Comparison of ENCODE assay signal across 8 mouse cellular contexts in genomic region chr2:59612733-59613473, GRCm38 (mm10). TPM values are rescaled to one million over a fixed set of nuclear protein-coding genes. Genes with fewer than 3 reads are reported as not detected.
DNase-seq lines count a peak whose midpoint lies in the region; ATAC-seq and TF ChIP-seq lines count a peak whose summit lies in the region.

No protein-coding gene starts in this region.

- TF ChIP-seq POLR2A in small intestine, adult 2 months (IDR thresholded peaks at IDR 0.05; ENCODE audit: low read depth, low read length) = no peak

- no peaks in the 10 kb centered on the region for H3K36me3 ChIP-seq in ES-E14 (ENCODE audit: control insufficient read depth, insufficient read depth, low read length, poor library complexity, severe bottlenecking)
- H3K36me3 ChIP-seq in heart, embryonic 15.5 days = no peaks in the 10 kb centered on the region
- H3K36me3 ChIP-seq in kidney, postnatal 0 days (ENCODE audit: insufficient read depth, low read length) = no peaks in the 10 kb centered on the region
- H3K36me3 ChIP-seq in small intestine, adult 2 months (ENCODE audit: control insufficient read depth, insufficient read depth, low read length) = no peaks in the 10 kb centered on the region

- ATAC-seq in heart, embryonic 15.5 days (replicated peaks; ENCODE audit: insufficient number of reproducible peaks, insufficient read depth, low FRiP score, low read depth) = no peak
- peak; percentile 37 for ATAC-seq in kidney, postnatal 0 days (replicated peaks; ENCODE audit: low FRiP score, low read depth)

- H3K4me3 ChIP-seq in ES-E14 (ENCODE audit: insufficient read depth in 1 of 2, low read depth in 1 of 2, low read length in 2 of 2, poor library complexity in 1 of 2, severe bottlenecking in 1 of 2) = peak overlapping the region; percentile 93
- peak overlapping the region; percentile 87 for H3K4me3 ChIP-seq in heart, embryonic 15.5 days
- H3K4me3 ChIP-seq in kidney, postnatal 0 days (replicated peaks; ENCODE audit: low read depth, low read length) = peak overlapping the region; percentile 98
- peak overlapping the region; percentile 99 for H3K4me3 ChIP-seq in small intestine, adult 2 months (ENCODE audit: low read depth, low read length)

- WGBS in heart, embryonic 15.5 days = under 1% methylated on average over 33 of the region's 33 CpGs
- WGBS in kidney, postnatal 0 days = under 1% methylated on average over 33 of the region's 33 CpGs
- under 1% methylated on average over 33 of the region's 33 CpGs for WGBS in small intestine, adult 2 months

- H3K4me1 ChIP-seq in ES-E14 (ENCODE audit: control insufficient read depth in 2 of 2, insufficient read depth in 2 of 2, low read length in 2 of 2, poor library complexity in 1 of 2) = peaks cover 9 to 15% of the 10 kb centered on the region in 2 experiments
- H3K4me1 ChIP-seq in heart, embryonic 15.5 days (replicated peaks) = peaks cover 59% of the 10 kb centered on the region
- peaks cover 27% of the 10 kb centered on the region for H3K4me1 ChIP-seq in kidney, postnatal 0 days (replicated peaks; ENCODE audit: insufficient read depth, low read length)
- H3K4me1 ChIP-seq in small intestine, adult 2 months (ENCODE audit: control insufficient read depth, insufficient read depth, insufficient read length, low read length) = peaks cover 12% of the 10 kb centered on the region; the same call in 1 of the 2 replicates

- peak overlapping the region; percentile 76 for H3K4me2 ChIP-seq in heart, embryonic 15.5 days
- H3K4me2 ChIP-seq in kidney, postnatal 0 days (ENCODE audit: low read length) = peak overlapping the region; percentile 84

- in situ Hi-C loops in ES-E14 (cut with MboI; ENCODE audit: low sequenced_read_pairs in 2 of 2, unreplicated experiment in 2 of 2) = no loop called here

- DNase-seq in 416B (ENCODE audit: low read depth) (peak; percentile 53), ES-E14 (ENCODE audit: low read depth, low spot score) (no peak)
- DNase-seq in embryo, embryonic 10 days (ENCODE audit: low spot score) = peak; percentile 53
- DNase-seq in kidney, postnatal 0 days (ENCODE audit: low spot score) = peak; percentile 48
- peak; percentile 53 for DNase-seq in lung, postnatal 10 days
- DNase-seq in frontal cortex, postnatal 25 days (ENCODE audit: low spot score in 2 of 2) = no peak

- no peak for TF ChIP-seq CTCF in kidney, postnatal 0 days (IDR thresholded peaks at IDR 0.05; ENCODE audit: low read depth)
- TF ChIP-seq CTCF in small intestine, adult 2 months (IDR thresholded peaks at IDR 0.05; ENCODE audit: extremely low read depth, insufficient read length, insufficient replicate concordance, low read depth, low read length) = no peak; the same call in 1 of the 2 replicates

- peak overlapping the region; percentile 94 for H3K9ac ChIP-seq in ES-E14 (ENCODE audit: insufficient read depth, low read depth, low read length, poor library complexity, severe bottlenecking)
- peak overlapping the region; percentile 91 for H3K9ac ChIP-seq in heart, embryonic 15.5 days
- H3K9ac ChIP-seq in kidney, postnatal 0 days (ENCODE audit: low read depth, low read length) = peak overlapping the region; percentile 98

- H3K9me3 ChIP-seq in ES-E14 (ENCODE audit: control insufficient read depth, insufficient read depth, low read depth, low read length) = no peaks in the 10 kb centered on the region
- no peaks in the 10 kb centered on the region for H3K9me3 ChIP-seq in heart, embryonic 15.5 days (replicated peaks)
- no peaks in the 10 kb centered on the region for H3K9me3 ChIP-seq in kidney, postnatal 0 days (replicated peaks; ENCODE audit: low read length)

- peak overlapping the region; percentile 81 for H3K27ac ChIP-seq in ES-E14 (ENCODE audit: insufficient read depth, low read depth, low read length, poor library complexity, severe bottlenecking)
- H3K27ac ChIP-seq in heart, embryonic 15.5 days = peak overlapping the region; percentile 97
- H3K27ac ChIP-seq in kidney, postnatal 0 days = peak overlapping the region; percentile 99
- peak overlapping the region; percentile 47 for H3K27ac ChIP-seq in small intestine, adult 2 months (ENCODE audit: insufficient read depth, low read depth, low read length)

- H3K27me3 ChIP-seq in heart, embryonic 15.5 days = no peaks in the 10 kb centered on the region
- H3K27me3 ChIP-seq in kidney, postnatal 0 days (ENCODE audit: insufficient read depth, low read length) = no peaks in the 10 kb centered on the region
- no peaks in the 10 kb centered on the region for H3K27me3 ChIP-seq in small intestine, adult 2 months (ENCODE audit: control insufficient read depth, insufficient read depth, low read length)

TF ChIP-seq in ES-E14, 5 proteins besides CTCF, POLR2A, EP300 and RAD21:
- no peak for TF ChIP-seq HCFC1 (IDR thresholded peaks at IDR 0.05; ENCODE audit: borderline replicate concordance, insufficient read depth, low read length)
- TF ChIP-seq ZNF384 (IDR thresholded peaks at IDR 0.05; ENCODE audit: low read depth, low read length) = 0 out of 2 replicates have a peak, but pooled peaks have one; percentile 18

RNA-seq across cellular contexts. Expression of gene Tanc1, which starts 1.1 kb away (rescaled TPM):
- total RNA-seq in ES-E14 (2012; rRNA removed) = 28.2 and 39.5 TPM in 2 replicates
- 22.9 and 27.9 TPM in 2 replicates for polyA plus RNA-seq in heart, embryonic 15.5 days (2015; fragmentation: Nextera tagmentation; extraction: Ambion mirVana)
- 29.8 and 34.5 TPM in 2 replicates for polyA plus RNA-seq in kidney, postnatal 0 days (2015; fragmentation: Nextera tagmentation; extraction: Ambion mirVana)
- polyA plus RNA-seq in small intestine, adult 2 months (2012; rRNA removed) = 4.2 and 7.2 TPM in 2 replicates

Comparison
In these comparisons a context has a peak if more than half of its experiments do, and no peak if none do; other contexts are left out.
1. DNase-seq: peak in 416B (single experiment), embryo, embryonic 10 days (single experiment), kidney, postnatal 0 days (single experiment) and lung, postnatal 10 days (single experiment); none in ES-E14 (single experiment) and frontal cortex, postnatal 25 days (0 of 2).
2. H3K27ac ChIP-seq: peak in every context shown above with its lines; median percentile 99 in kidney, postnatal 0 days; 97 in heart, embryonic 15.5 days; 81 in ES-E14; 47 in small intestine, adult 2 months.
3. Peak in every context shown above with its lines, with median percentiles within 50 percentile points of each other: H3K4me3 ChIP-seq and H3K9ac ChIP-seq.